Mouse (Mus musculus): ENCODE measurements around the gene Senp6.

DNA sequence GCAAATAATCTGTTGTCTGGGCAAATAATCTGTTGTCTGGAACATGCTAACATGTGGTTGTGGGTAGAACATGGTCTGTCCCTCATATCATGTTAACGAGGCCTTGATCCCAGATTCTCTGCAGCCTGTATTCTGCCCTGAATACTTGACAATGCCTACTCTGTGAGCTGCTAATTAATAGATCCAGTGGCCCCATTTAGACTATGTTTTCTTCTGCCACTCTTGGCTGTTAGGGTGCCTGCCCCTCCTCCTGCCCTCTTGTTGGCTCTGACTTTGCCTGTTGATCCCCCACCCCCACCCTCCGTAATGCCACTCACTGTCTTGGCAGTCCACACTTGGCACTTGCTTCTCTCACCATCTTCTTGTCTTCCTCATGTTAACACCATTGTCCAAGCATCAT, 112.0 kb downstream of the Senp6 start:
- TF ChIP-seq CTCF (IDR thresholded peaks at IDR 0.05; ENCODE audit: low read depth, low read length) (no peak), TAL1 (conservative IDR thresholded peaks at IDR 0.05; ENCODE audit: low read depth, low read length) (no peak)

All from G1E (cell line).